Mouse (Mus musculus): ENCODE data around the gene Diaph2.
"Not testable (repeated sequence)": the region's sequence is repeated elsewhere in the genome, so short reads cannot be mapped to it uniquely, and the experiment has no call there.

Gene Diaph2

GRCm38 (mm10) chrX:129749571-129750061, at the start of gene Diaph2:
TSS of gene Diaph2 (plus strand) at chrX:129749742.
- DNase-seq = peak; percentile 84 to 85

- DNase-seq = no peak
Measured at GRCm38 (mm10) chrX:129701634-129702312, 47.8 kb upstream of the Diaph2 start.

- no peak for DNase-seq
Measured at GRCm38 (mm10) chrX:129709656-129710055, 39.9 kb upstream of the Diaph2 start.

GRCm38 (mm10) chrX:129728717-129729220, 20.8 kb upstream of the Diaph2 start:
- DNase-seq = no peak

- no peak for DNase-seq
Measured at GRCm38 (mm10) chrX:129736562-129736961, 13.0 kb upstream of the Diaph2 start.

- no peak for DNase-seq
Measured at GRCm38 (mm10) chrX:129739226-129739625, 10.3 kb upstream of the Diaph2 start.

GRCm38 (mm10) chrX:129742981-129743380, 6.6 kb upstream of the Diaph2 start:
- no peak for DNase-seq

- DNase-seq = no peak
Measured at GRCm38 (mm10) chrX:129745976-129746375, 3.6 kb upstream of the Diaph2 start.

- DNase-seq = no peak
Measured at GRCm38 (mm10) chrX:129749102-129749501, 440 bp upstream of the Diaph2 start.

- DNase-seq = peak in 1 of 2 experiments; percentile 13
Measured at GRCm38 (mm10) chrX:129750094-129750569, 590 bp downstream of the Diaph2 start.

- peak in 1 of 2 experiments; percentile 2 for DNase-seq
Measured at GRCm38 (mm10) chrX:129750606-129751005, 1.1 kb downstream of the Diaph2 start.

GRCm38 (mm10) chrX:129756606-129757005, 7.1 kb downstream of the Diaph2 start:
- no peak for DNase-seq

GRCm38 (mm10) chrX:129762649-129763048, 13.1 kb downstream of the Diaph2 start:
- no peak for DNase-seq

- DNase-seq = no peak
Measured at GRCm38 (mm10) chrX:129765378-129765777, 15.8 kb downstream of the Diaph2 start.

GRCm38 (mm10) chrX:129766811-129767210, 17.3 kb downstream of the Diaph2 start:
- DNase-seq = no peak

GRCm38 (mm10) chrX:129770625-129771024, 21.1 kb downstream of the Diaph2 start:
- DNase-seq = no peak

GRCm38 (mm10) chrX:129773556-129774255, 24.2 kb downstream of the Diaph2 start:
- DNase-seq = no peak

GRCm38 (mm10) chrX:129774478-129774877, 24.9 kb downstream of the Diaph2 start:
- no peak for DNase-seq

- DNase-seq = no peak
Measured at GRCm38 (mm10) chrX:129776761-129777160, 27.2 kb downstream of the Diaph2 start.

- no peak for DNase-seq
Measured at GRCm38 (mm10) chrX:129777404-129777962, 27.9 kb downstream of the Diaph2 start.

- no peak for DNase-seq
Measured at GRCm38 (mm10) chrX:129781844-129782243, 32.3 kb downstream of the Diaph2 start.

- DNase-seq = no peak
Measured at GRCm38 (mm10) chrX:129784062-129784461, 34.5 kb downstream of the Diaph2 start.

- not testable (repeated sequence) for DNase-seq
Measured at GRCm38 (mm10) chrX:129799920-129800319, 50.4 kb downstream of the Diaph2 start.
